Mouse (Mus musculus) lung, embryonic 15.5 days (tissue): ENCODE measurements around the gene Ap3s2. TPM values are rescaled to one million over a fixed set of nuclear protein-coding genes. Genes with fewer than 3 reads are reported as not detected.

Source experiments
- ATAC-seq: fragments of 200-750 bp; cut with Nextera tagmentation; 2 replicates; pipeline ENCODE4 v1.8.0; 2017; ENCODE audit warnings: moderate number of reproducible peaks, borderline replicate concordance; ENCODE audit not compliant: low FRiP score, low TSS enrichment; ENCODE audit errors: extremely low read depth
- H3K27ac ChIP-seq: fragments of 300-500 bp; sonication (generic); 2 replicates; pipeline ENCODE4 v1.5.1; 2015; ENCODE audit warnings: moderate library complexity, mild to moderate bottlenecking, inconsistent platforms
- H3K27me3 ChIP-seq: fragments of 300-500 bp; sonication (generic); 2 replicates; pipeline ENCODE4 v1.6.1; 2015; ENCODE audit warnings: inconsistent platforms
- H3K36me3 ChIP-seq: fragments of 300-500 bp; sonication (generic); 2 replicates; pipeline ENCODE4 v1.6.1; 2015; ENCODE audit warnings: inconsistent platforms
- H3K4me1 ChIP-seq: fragments of 300-500 bp; sonication (generic); 2 replicates; pipeline ENCODE4 v1.6.1; 2015; ENCODE audit warnings: inconsistent platforms
- H3K4me2 ChIP-seq: fragments of 300-500 bp; sonication (generic); 2 replicates; pipeline ENCODE4 v1.6.1; 2015; ENCODE audit warnings: inconsistent platforms, mild to moderate bottlenecking, moderate library complexity
- H3K4me3 ChIP-seq: fragments of 300-500 bp; sonication (generic); 2 replicates; pipeline ENCODE4 v1.5.1; 2015; ENCODE audit warnings: mild to moderate bottlenecking, inconsistent platforms
- H3K9ac ChIP-seq: fragments of 300-500 bp; sonication (generic); 2 replicates; pipeline ENCODE4 v1.6.1; 2015; ENCODE audit warnings: inconsistent platforms
- H3K9me3 ChIP-seq: fragments of 300-500 bp; sonication (generic); 2 replicates; pipeline ENCODE4 v1.6.1; 2016; ENCODE audit warnings: inconsistent platforms
- WGBS: fragments of 180-500 bp; shearing (Covaris S2); methylation state at CpG from one replicate; pipeline ENCODE4 v1.1.7; 2015; 5-methylcytosine and 5-hydroxymethylcytosine counted together
- polyA plus RNA-seq: library from polyadenylated mRNA; unstranded; fragments of >200 nt; fragmentation: Nextera tagmentation; extraction: Ambion mirVana; gene quantifications from 2 replicates; pipeline ENCODE4 v1.2.1, GENCODE M21; 2015

The Ap3s2 gene
- polyA plus RNA-seq = 27.8 TPM in 2 replicates

DNA sequence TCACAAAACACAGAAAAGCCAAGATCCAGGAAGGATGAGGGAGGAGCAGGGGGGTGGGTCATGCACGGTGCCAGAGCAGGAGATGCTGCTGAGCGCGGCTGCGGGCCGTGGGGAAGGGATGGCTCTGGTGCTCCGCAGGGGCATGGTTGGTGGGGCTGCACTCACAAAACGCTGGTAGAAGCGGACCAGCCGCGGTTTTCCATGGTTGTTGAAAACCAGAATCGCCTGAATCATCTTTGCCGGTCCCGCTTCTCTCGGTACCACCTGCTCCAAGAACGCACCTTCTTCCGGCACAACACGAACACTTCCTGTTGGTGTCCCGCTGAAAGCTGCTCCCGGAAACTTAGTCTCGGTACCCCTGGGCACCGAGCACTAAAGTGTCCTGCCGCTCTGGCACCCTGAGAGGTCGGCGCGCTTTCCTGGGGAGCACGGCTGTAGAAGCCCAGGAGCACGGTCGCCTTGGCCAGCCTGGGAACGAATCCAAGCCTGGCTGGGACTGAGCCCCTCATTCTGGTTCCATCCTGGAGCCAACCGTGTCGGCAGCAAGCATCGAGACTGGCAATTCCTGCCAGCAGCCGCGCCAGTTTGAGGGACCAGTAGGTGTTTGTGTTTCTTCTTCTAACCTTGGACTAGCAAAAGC lies at the start of gene Ap3s2:
Gene Ap3s2, minus strand, starts transcription at position 306 of the 640 bp plus-strand sequence.
- WGBS = under 1% methylated on average over 34 of the region's 34 CpGs

DNA sequence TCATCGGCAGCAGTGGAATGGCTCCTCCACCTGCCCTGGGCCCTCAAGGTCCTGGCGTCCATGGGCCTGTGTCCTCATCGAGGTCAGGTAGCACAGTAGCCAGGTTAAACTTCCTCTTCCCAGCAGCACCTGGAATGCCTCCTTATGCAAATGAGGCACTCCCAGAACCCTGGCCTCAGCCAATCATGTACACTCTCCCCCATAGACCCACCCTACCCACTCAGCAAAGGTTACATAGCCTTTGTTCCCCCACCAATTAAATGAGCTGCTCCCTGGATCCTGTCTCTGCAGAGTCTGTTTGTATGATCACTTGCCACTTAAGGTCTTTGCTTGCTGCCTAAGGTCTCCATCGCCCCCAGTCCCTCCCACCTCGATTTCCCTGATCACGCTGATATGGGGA lies 47.9 kb upstream of the Ap3s2 start:
- 76% methylated on average over 6 of the region's 6 CpGs for WGBS
- no peaks in the 10 kb centered on the region for H3K36me3 ChIP-seq
- no peak for ATAC-seq

More for the DNA sequence above, at the start of gene Ap3s2:
- Histone ChIP-seq H3K36me3 (0 out of 2 replicates have a peak, but pooled peaks cover 3% of the 10 kb centered on the region), H3K9me3 (no peaks in the 10 kb centered on the region), H3K27ac (peak within 1 kb of the TSS; percentile 55), H3K4me1 (peaks cover 7% of the 10 kb centered on the region), H3K4me3 (peak within 1 kb of the TSS; percentile 80), H3K4me2 (peak within 1 kb of the TSS; percentile 74), H3K9ac (peak within 1 kb of the TSS; percentile 63), H3K27me3 (no peaks in the 10 kb centered on the region)
- peak; percentile 95 for ATAC-seq

DNA sequence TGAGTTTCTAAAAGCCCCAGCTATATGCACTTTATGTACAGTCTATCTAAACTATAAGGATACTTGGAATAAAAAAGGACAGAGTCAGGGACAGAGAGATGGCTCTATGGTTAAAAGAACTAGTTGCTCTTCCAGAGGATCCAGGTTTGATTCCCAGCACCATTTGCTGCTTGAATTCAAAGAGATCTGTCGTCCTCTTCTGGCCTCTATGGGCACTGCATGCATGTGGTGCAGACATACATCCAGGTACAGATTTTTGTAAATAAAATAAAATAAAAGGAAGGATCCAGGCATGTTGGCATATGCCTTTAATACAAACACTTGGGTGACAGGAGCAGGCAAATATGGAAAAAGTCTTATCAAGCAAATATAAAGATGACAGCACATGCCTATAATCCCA lies 41.2 kb upstream of the Ap3s2 start:
- no peak overlapping the region for H3K4me2 ChIP-seq
- 56% methylated on average over 1 of the region's 1 CpGs for WGBS

More for the DNA sequence above, 47.9 kb upstream of the Ap3s2 start:
- no peaks in the 10 kb centered on the region for H3K4me1 ChIP-seq
- H3K27ac ChIP-seq = no peak overlapping the region
- H3K4me2 ChIP-seq = no peak overlapping the region
- no peaks in the 10 kb centered on the region for H3K27me3 ChIP-seq
- H3K9ac ChIP-seq = no peak overlapping the region
- no peaks in the 10 kb centered on the region for H3K9me3 ChIP-seq
- no peak overlapping the region for H3K4me3 ChIP-seq

DNA sequence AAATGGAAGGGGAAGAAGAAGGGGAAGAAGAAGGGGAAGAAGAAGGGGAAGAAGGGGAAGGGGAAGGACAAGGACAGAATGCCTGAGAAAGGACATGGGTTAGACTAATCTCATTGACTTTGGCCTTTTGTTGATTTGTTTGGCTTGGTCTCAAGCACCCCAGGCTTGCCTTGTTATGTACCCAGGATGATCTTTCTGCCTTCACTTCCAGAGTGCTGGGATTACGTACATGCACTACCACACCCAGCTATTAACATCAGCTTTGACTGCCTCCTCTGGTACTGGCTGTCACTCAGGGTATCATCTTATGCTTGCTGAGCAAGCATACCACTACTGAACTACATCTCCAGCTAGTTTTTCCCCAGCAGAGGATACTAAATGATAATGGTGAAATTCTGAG lies 35.7 kb upstream of the Ap3s2 start:
- Histone ChIP-seq H3K4me2 (no peak overlapping the region), H3K9me3 (no peaks in the 10 kb centered on the region), H3K27me3 (no peaks in the 10 kb centered on the region), H3K4me3 (no peak overlapping the region), H3K27ac (no peak overlapping the region), H3K4me1 (no peaks in the 10 kb centered on the region), H3K9ac (no peak overlapping the region), H3K36me3 (no peaks in the 10 kb centered on the region)
- 72% methylated on average over 1 of the region's 1 CpGs for WGBS
- ATAC-seq = no peak

More for the DNA sequence above, 41.2 kb upstream of the Ap3s2 start:
- no peaks in the 10 kb centered on the region for H3K27me3 ChIP-seq
- ATAC-seq = no peak
- no peaks in the 10 kb centered on the region for H3K4me1 ChIP-seq
- H3K4me3 ChIP-seq = no peak overlapping the region
- no peaks in the 10 kb centered on the region for H3K36me3 ChIP-seq
- H3K9me3 ChIP-seq = no peaks in the 10 kb centered on the region
- no peak overlapping the region for H3K9ac ChIP-seq
- no peak overlapping the region for H3K27ac ChIP-seq

DNA sequence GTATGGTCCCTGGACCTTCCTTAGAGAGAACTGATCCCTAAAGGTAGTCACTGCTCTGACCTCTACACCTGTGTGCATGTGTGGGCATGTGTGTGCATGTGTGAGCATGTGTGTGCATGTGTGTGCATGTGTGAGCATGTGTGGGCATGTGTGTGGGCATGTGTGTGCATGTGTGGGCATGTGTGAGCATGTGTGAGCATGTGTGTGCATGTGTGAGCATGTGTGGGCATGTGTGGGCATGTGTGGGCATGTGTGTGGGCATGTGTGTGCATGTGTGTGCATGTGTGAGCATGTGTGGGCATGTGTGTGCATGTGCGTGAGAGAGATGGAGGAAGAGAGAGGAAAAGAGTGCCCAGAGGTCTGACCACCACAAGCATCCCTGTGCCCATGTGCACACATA lies 34.4 kb upstream of the Ap3s2 start:
- Histone ChIP-seq H3K4me3 (no peak overlapping the region), H3K4me2 (no peak overlapping the region), H3K9ac (no peak overlapping the region), H3K27me3 (no peaks in the 10 kb centered on the region), H3K27ac (no peak overlapping the region), H3K9me3 (no peaks in the 10 kb centered on the region), H3K4me1 (no peaks in the 10 kb centered on the region), H3K36me3 (no peaks in the 10 kb centered on the region)
- WGBS = 100% methylated on average over 1 of the region's 1 CpGs
- ATAC-seq = no peak

DNA sequence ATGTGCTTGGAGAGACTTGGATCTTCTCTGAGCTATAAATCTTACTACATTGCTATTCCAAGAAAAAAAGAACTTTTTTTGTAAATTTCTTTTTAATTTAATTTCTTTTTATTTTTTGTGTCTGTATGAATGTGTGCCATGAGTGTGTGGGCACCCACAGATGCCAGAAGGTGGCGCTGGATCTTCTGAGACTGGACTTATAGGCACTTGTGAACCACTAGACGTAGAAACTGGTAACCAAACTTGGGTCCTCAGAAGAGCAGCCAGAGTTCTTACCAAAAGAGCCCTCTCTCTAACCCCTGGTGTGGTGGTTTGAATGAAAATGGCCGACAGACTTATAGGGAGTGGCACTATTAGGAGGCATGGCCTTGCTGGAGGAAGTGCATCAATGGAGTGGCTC lies 30.6 kb upstream of the Ap3s2 start:
- no peak overlapping the region for H3K27ac ChIP-seq
- no peak for ATAC-seq
- no peak overlapping the region for H3K4me3 ChIP-seq
- no peaks in the 10 kb centered on the region for H3K36me3 ChIP-seq
- no peak overlapping the region for H3K9ac ChIP-seq
- H3K4me2 ChIP-seq = no peak overlapping the region
- no peaks in the 10 kb centered on the region for H3K9me3 ChIP-seq
- H3K4me1 ChIP-seq = no peaks in the 10 kb centered on the region
- 68% methylated on average over 3 of the region's 3 CpGs for WGBS
- H3K27me3 ChIP-seq = no peaks in the 10 kb centered on the region

DNA sequence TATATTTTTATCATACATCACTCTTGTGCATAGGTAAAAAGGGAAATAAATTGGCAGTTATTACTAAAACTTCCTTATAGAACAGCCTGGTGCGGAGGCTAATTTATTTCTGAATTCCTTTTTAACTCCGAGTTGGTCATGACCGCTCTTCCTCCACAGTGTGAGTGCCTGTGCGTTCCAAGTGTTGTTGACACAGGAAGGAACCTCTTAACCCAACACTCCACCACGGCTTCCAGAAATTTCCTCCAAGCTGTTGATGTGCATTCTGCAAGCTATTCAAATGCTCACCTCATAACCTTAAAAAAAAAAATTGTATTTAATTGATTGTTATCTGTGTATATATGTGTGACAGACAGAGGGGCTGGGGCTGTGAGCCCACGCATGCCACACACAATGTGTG lies 29.8 kb upstream of the Ap3s2 start:
- WGBS = 47% methylated on average over 6 of the region's 6 CpGs
- no peak overlapping the region for H3K4me2 ChIP-seq
- ATAC-seq = no peak
- no peaks in the 10 kb centered on the region for H3K4me1 ChIP-seq
- H3K9me3 ChIP-seq = no peaks in the 10 kb centered on the region
- H3K4me3 ChIP-seq = no peak overlapping the region
- no peaks in the 10 kb centered on the region for H3K27me3 ChIP-seq
- H3K36me3 ChIP-seq = no peaks in the 10 kb centered on the region
- no peak overlapping the region for H3K9ac ChIP-seq
- H3K27ac ChIP-seq = no peak overlapping the region

DNA sequence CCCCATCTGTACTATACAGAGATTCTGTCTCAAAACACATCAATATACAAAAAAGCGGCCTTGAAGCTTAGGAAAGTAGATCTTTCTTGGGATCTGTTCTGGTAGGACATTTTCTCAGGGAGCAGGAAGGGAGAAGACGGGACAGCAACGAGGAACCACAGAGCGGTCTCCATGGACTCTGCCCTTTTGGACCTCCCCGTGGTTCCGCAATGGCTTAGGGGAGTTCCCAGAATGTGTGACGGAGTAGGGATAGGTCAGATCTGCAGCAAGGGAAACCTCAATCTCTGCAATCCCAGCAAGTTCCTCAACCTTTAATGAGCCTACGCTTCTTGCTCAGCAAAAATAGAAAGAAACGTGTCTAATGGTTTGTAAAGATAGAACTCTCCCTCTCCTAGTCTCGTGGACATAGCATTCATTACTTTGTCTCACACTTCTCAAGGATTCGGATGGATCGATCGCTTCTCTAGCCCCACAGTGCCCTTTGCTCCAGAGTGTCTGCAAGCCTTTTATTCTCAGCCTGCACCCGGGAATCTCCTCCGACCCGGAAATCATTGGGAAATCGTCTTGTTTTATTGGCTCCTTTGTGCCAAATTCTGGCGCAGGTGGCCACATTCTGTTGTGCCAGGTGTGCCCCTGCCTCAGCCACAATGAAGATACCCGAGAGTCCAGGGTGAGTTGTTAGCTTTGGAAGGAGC lies 15.2 kb upstream of the Ap3s2 start:
- Histone ChIP-seq H3K4me3 (peak overlapping the region; percentile 63), H3K9ac (peak overlapping the region; percentile 51), H3K36me3 (no peaks in the 10 kb centered on the region), H3K4me2 (peak overlapping the region; percentile 70), H3K4me1 (peaks cover 13% of the 10 kb centered on the region), H3K27me3 (no peaks in the 10 kb centered on the region), H3K27ac (peak overlapping the region; percentile 76), H3K9me3 (no peaks in the 10 kb centered on the region)
- 13% methylated on average over 19 of the region's 19 CpGs for WGBS
- peak; percentile 47; the same call in 1 of the 2 replicates for ATAC-seq

DNA sequence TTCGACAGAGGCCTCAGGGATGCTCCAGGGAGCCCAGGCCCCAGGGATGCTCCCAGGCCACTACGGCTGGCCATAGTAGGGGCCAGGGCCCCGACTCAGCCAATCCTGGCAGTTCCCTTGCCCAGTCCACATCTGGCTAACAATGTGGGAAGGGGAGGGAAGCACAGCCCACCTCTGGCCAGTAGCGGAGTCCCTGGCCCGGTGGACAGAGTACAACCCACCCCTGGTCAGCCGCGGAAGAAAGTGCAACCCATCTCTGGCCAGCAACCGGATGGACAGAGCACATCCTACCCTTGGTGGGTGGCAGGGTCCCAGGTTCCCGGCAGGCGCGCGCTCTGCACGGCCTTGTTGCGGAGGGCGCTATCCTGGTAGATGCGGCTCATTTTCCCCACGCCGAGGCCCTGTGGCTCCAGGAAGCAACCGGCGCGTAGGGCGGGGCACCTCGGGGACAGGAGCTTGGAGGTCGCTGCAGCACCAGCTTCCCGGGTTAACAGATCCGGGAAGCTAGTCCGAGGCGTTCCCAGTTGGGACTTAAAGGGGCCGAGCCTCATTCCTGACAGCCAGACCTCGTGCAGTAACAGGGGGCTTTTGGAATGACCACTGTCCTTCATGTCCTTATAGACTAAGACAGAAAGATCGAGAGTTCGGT lies 14.5 kb upstream of the Ap3s2 start, which contains the start of gene Arpin:
Gene Arpin, minus strand, starts transcription at position 498 of the 649 bp plus-strand sequence.
- peaks cover 13% of the 10 kb centered on the region for H3K4me1 ChIP-seq
- H3K36me3 ChIP-seq = no peaks in the 10 kb centered on the region
- WGBS = 1% methylated on average over 32 of the region's 32 CpGs
- peak within 1 kb of the TSS; percentile 51 for H3K9ac ChIP-seq
- peak within 1 kb of the TSS; percentile 76 for H3K27ac ChIP-seq
- no peaks in the 10 kb centered on the region for H3K9me3 ChIP-seq
- peak within 1 kb of the TSS; percentile 63 for H3K4me3 ChIP-seq
- H3K4me2 ChIP-seq = peak within 1 kb of the TSS; percentile 70
- peak; percentile 87 for ATAC-seq
- no peaks in the 10 kb centered on the region for H3K27me3 ChIP-seq

DNA sequence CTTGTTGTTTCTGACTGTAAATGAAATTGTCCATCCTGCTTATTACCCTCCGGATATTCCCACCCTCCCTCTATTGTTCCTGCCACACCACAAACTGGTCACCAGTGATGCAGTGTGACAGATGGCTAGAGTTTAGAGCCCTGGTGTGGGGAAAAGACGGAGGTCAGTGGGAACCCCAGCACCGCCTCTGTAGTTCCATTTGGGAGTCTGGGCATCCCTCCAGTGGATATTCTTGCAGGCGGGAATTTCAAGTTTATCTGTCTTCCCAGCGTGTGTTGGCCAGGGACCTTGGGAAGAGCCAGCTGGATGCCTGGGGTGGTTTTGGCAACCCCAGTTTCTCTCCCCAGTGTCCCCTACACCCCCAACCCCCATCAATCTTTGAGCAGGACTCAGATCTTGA lies 14.0 kb upstream of the Ap3s2 start:
- H3K4me3 ChIP-seq = peak overlapping the region; percentile 63
- H3K36me3 ChIP-seq = no peaks in the 10 kb centered on the region
- ATAC-seq = peak; percentile 13; the same call in 1 of the 2 replicates
- H3K4me1 ChIP-seq = peaks cover 13% of the 10 kb centered on the region
- no peaks in the 10 kb centered on the region for H3K9me3 ChIP-seq
- peak overlapping the region; percentile 76 for H3K27ac ChIP-seq
- H3K9ac ChIP-seq = peak overlapping the region; percentile 51
- peak overlapping the region; percentile 70 for H3K4me2 ChIP-seq
- 27% methylated on average over 5 of the region's 5 CpGs for WGBS
- no peaks in the 10 kb centered on the region for H3K27me3 ChIP-seq

DNA sequence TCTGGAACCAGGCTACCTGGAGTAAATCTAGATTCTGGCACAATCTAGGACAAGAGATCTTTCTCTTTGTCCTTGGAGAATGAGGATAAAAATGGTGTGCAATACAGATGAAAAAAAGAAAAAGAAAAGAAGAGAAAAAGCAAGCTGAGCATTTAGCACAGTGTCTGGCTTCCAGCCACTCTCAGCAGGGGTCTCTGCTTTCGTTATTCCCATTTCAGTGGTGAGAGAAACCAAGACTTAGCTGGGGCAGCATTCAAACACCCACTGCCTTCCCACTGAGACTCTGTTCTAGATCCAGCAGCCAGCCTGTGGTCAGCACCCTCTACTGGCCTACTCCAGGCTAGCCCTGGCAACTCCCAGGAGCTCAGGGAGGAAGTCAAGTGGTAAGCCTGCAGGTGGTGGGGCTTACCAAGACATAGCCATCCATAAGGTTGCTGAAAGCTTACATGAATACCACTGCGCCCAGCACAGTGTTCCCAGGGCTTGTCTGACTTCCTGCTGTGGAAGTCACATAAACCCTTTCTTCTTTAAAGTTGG lies 8.1 kb upstream of the Ap3s2 start:
- Histone ChIP-seq H3K9ac (no peak overlapping the region), H3K9me3 (no peaks in the 10 kb centered on the region), H3K4me1 (no peaks in the 10 kb centered on the region), H3K36me3 (0 out of 2 replicates have a peak, but pooled peaks cover 23% of the 10 kb centered on the region), H3K4me2 (no peak overlapping the region), H3K4me3 (no peak overlapping the region), H3K27ac (no peak overlapping the region), H3K27me3 (no peaks in the 10 kb centered on the region)
- WGBS = 68% methylated on average over 2 of the region's 2 CpGs
- ATAC-seq = no peak
